Mouse (Mus musculus): ENCODE results near the gene Agpat2. TPM values are rescaled to one million over a fixed set of nuclear protein-coding genes. Genes with fewer than 3 reads are reported as not detected.
A peak's percentile ranks its signal among the peaks of the same experiment; 100 is the strongest.

Agpat2 gene
- polyA plus RNA-seq, 1 experiment from 2014 or later, result 47.7 TPM

DNA sequence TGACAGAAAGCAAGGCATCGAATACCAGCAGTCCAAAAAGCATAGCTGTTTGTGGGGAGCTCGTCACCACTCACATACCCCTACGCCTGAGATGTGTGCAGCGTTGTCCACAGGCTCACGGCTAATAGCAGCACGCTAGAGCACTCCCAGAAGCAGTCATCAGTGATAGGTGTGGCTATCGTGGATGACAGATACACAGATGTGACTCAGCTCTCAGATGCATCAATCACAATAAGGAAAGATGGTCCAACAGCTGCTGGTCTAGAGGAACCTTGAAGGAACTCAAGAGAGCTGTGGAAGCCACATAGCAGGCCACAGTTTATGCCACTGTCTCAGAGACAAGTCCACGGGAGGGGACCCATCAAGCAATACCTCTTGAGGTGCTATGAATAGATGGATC is 60.4 kb downstream of the Agpat2 start:
- 71% methylated on average over 8 of the region's 8 CpGs for WGBS
- H3K27ac ChIP-seq, result peak overlapping the region; percentile 51; the same call in 1 of the 2 replicates
- H3K4me2 ChIP-seq, result no peak overlapping the region
- H3K36me3 ChIP-seq, result no peaks in the 10 kb centered on the region
- peaks cover 72% of the 10 kb centered on the region for H3K4me1 ChIP-seq
- no peak overlapping the region for H3K9ac ChIP-seq
- no peaks in the 10 kb centered on the region for H3K9me3 ChIP-seq (replicated peaks)
- no peaks in the 10 kb centered on the region for H3K27me3 ChIP-seq
- H3K4me3 ChIP-seq (replicated peaks), result no peak overlapping the region
- ATAC-seq (replicated peaks; ENCODE audit: low FRiP score), result no peak

DNA sequence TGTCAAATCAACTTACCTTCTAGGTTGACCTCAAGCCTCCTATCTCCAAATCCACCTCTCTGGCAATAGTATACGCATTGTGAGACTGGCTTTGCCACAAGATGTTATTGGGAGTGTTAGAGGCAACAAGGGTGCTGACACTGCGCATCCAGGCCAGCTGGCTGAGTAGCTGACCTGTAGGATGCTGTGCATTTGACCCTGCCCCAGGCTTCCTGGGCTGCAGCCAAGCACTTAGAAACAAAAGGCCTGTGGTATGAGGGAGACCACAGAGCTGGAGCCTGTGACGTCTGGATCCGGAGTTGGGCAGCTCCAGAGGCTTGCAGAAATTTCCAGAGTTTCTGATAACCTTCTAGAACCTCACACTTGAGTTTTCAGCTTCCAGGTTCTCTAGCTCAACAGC is 61.1 kb downstream of the Agpat2 start:
- Histone ChIP-seq H3K4me3 (replicated peaks) (no peak overlapping the region), H3K36me3 (no peaks in the 10 kb centered on the region), H3K4me2 (no peak overlapping the region), H3K27me3 (no peaks in the 10 kb centered on the region), H3K27ac (0 out of 2 replicates have a peak overlapping the region, but pooled peaks have one; percentile 51), H3K4me1 (peaks cover 68% of the 10 kb centered on the region), H3K9ac (no peak overlapping the region), H3K9me3 (replicated peaks) (no peaks in the 10 kb centered on the region)
- 65% methylated on average over 4 of the region's 4 CpGs for WGBS
- no peak for ATAC-seq (replicated peaks; ENCODE audit: low FRiP score)

MicroRNA genes within 50 kb of the gene (microRNA counts, 519-probe panel; counts per million panel counts)
- microRNA mmu-miR-126-3p, result 3,888 counts per million, percentile 94 among the panel's probes with 10 or more counts
- 3,355 counts per million, percentile 88 among the panel's probes with 10 or more counts for microRNA mmu-miR-126-5p

Small RNA genes lying within 50 kb of the gene (microRNA-seq; reads per million reads assigned to microRNA genes)
- 1.5 reads per million, percentile 2 among the genes with 10 or more reads in this experiment for gene Mir126a
- not detected for gene Mir126b

Other genes starting within 250 kb of the Agpat2 start
- gene Card9, start 243.5 kb downstream of the Agpat2 start, polyA plus RNA-seq (2015; fragmentation: Nextera tagmentation; extraction: Ambion mirVana), result 1.1 and 1.7 TPM in 2 replicates
- 27.9 and 31.3 TPM in 2 replicates for gene Snapc4, start 223.8 kb downstream of the Agpat2 start, polyA plus RNA-seq (2015; fragmentation: Nextera tagmentation; extraction: Ambion mirVana)
- 110 and 115 TPM in 2 replicates for gene Entr1, start 215.1 kb downstream of the Agpat2 start, polyA plus RNA-seq (2015; fragmentation: Nextera tagmentation; extraction: Ambion mirVana)
- 113 TPM in 2 replicates for gene Pmpca, start 215.1 kb downstream of the Agpat2 start, polyA plus RNA-seq (2015; fragmentation: Nextera tagmentation; extraction: Ambion mirVana)
- 22.4 and 25.8 TPM in 2 replicates for gene Inpp5e, start 195.2 kb downstream of the Agpat2 start, polyA plus RNA-seq (2015; fragmentation: Nextera tagmentation; extraction: Ambion mirVana)
- 25.3 and 26.0 TPM in 2 replicates for gene Sec16a, start 159.2 kb downstream of the Agpat2 start, polyA plus RNA-seq (2015; fragmentation: Nextera tagmentation; extraction: Ambion mirVana)
- 22.0 and 24.6 TPM in 2 replicates for gene Notch1, start 87.8 kb downstream of the Agpat2 start, polyA plus RNA-seq (2015; fragmentation: Nextera tagmentation; extraction: Ambion mirVana)
- gene Egfl7, start 24.4 kb downstream of the Agpat2 start, polyA plus RNA-seq (2015; fragmentation: Nextera tagmentation; extraction: Ambion mirVana), result 218 and 219 TPM in 2 replicates
- gene Gm20532, start 17.8 kb downstream of the Agpat2 start, polyA plus RNA-seq (2015; fragmentation: Nextera tagmentation; extraction: Ambion mirVana), result not detected in 2 replicates
- 32.9 and 33.1 TPM in 2 replicates for gene Fam69b, start 24.0 kb upstream of the Agpat2 start, polyA plus RNA-seq (2015; fragmentation: Nextera tagmentation; extraction: Ambion mirVana)
- not detected in 2 replicates for gene Lcn4, start 66.9 kb upstream of the Agpat2 start, polyA plus RNA-seq (2015; fragmentation: Nextera tagmentation; extraction: Ambion mirVana)